Mouse (Mus musculus) ES-E14 (cell line): ENCODE data around the gene Anxa3. TPM values are rescaled to one million over a fixed set of nuclear protein-coding genes. Genes with fewer than 3 reads are reported as not detected.

Experiments used
- DNase-seq: peaks from one replicate; pipeline ENCODE4 v3.0.0-alpha.2; 2013; ENCODE audit warnings: low read depth, low spot score
- H3K27ac ChIP-seq: 2 replicates; pipeline ENCODE4 v1.5.1; 2012; ENCODE audit warnings: low read depth, mild to moderate bottlenecking, low read length, moderate library complexity, mixed read lengths; ENCODE audit not compliant: poor library complexity, insufficient read depth, severe bottlenecking
- H3K36me3 ChIP-seq: 2 replicates; pipeline ENCODE4 v1.6.1; 2012; ENCODE audit warnings: mild to moderate bottlenecking, low read length, moderate library complexity, mixed read lengths; ENCODE audit not compliant: control insufficient read depth, poor library complexity, insufficient read depth, severe bottlenecking
- H3K4me1 ChIP-seq, 2 experiments: fragments of 150-350 bp in 1 of 2; sonication (generic) in 1 of 2; 2 replicates each; pipeline ENCODE4 v1.6.1; 2012; ENCODE audit warnings: low read length in 2 of 2, mild to moderate bottlenecking in 1 of 2, mixed read lengths in 1 of 2; ENCODE audit not compliant: control insufficient read depth in 2 of 2, insufficient read depth in 2 of 2, poor library complexity in 1 of 2
- H3K4me3 ChIP-seq, 2 experiments: fragments of 150-350 bp in 1 of 2; sonication (generic) in 1 of 2; 2 replicates each; pipeline ENCODE4 v1.5.1; 2012; ENCODE audit warnings: low read length in 2 of 2, low read depth in 1 of 2, mild to moderate bottlenecking in 1 of 2, mixed read lengths in 1 of 2; ENCODE audit not compliant: insufficient read depth in 1 of 2, poor library complexity in 1 of 2, severe bottlenecking in 1 of 2
- H3K9ac ChIP-seq: 2 replicates; pipeline ENCODE4 v1.6.1; 2012; ENCODE audit warnings: low read depth, mild to moderate bottlenecking, low read length, mixed read lengths; ENCODE audit not compliant: poor library complexity, insufficient read depth, severe bottlenecking
- H3K9me3 ChIP-seq: fragments of 150-350 bp; sonication (generic); 2 replicates; pipeline ENCODE4 v1.6.1; 2012; ENCODE audit warnings: low read depth, mild to moderate bottlenecking, low read length; ENCODE audit not compliant: control insufficient read depth, insufficient read depth
- CHD2 ChIP-seq: IDR thresholded peaks from 2 replicates; pipeline ENCODE4 v1.6.1; 2014; ENCODE audit warnings: mild to moderate bottlenecking, low read depth, low read length, inconsistent platforms
- HCFC1 ChIP-seq: IDR thresholded peaks from 2 replicates; pipeline ENCODE4 v1.6.1; 2012; ENCODE audit warnings: low read length, inconsistent platforms, borderline replicate concordance; ENCODE audit not compliant: insufficient read depth
- MAFK ChIP-seq: IDR thresholded peaks from 2 replicates; pipeline ENCODE4 v1.6.1; 2014; ENCODE audit warnings: mild to moderate bottlenecking, low read depth, low read length, inconsistent platforms; ENCODE audit not compliant: insufficient read depth
- ZC3H11A ChIP-seq: IDR thresholded peaks from 2 replicates; pipeline ENCODE4 v1.6.1; 2012; ENCODE audit warnings: low read depth, mild to moderate bottlenecking, inconsistent platforms, low read length, borderline replicate concordance
- ZNF384 ChIP-seq: IDR thresholded peaks from 2 replicates; pipeline ENCODE4 v1.6.1; 2012; ENCODE audit warnings: low read depth, low read length, inconsistent platforms
- in situ Hi-C, 2 experiments: fragments of 600-800 bp; cut with MboI; formaldehyde crosslinking; loops; one replicate each; pipeline ENCODE4 v1.15.1; 2025; ENCODE audit warnings: low sequenced_read_pairs in 2 of 2, inconsistent platforms in 1 of 2; ENCODE audit not compliant: unreplicated experiment in 2 of 2
- total RNA-seq: library from RNA; depleted of rRNA; stranded (reverse); fragments of 300-350 nt; gene quantifications from 2 replicates; pipeline ENCODE4 v1.2.3, GENCODE M21; 2012; rRNA removed

Anxa3 gene
- 43.3 and 68.3 TPM in 2 replicates for total RNA-seq

DNA sequence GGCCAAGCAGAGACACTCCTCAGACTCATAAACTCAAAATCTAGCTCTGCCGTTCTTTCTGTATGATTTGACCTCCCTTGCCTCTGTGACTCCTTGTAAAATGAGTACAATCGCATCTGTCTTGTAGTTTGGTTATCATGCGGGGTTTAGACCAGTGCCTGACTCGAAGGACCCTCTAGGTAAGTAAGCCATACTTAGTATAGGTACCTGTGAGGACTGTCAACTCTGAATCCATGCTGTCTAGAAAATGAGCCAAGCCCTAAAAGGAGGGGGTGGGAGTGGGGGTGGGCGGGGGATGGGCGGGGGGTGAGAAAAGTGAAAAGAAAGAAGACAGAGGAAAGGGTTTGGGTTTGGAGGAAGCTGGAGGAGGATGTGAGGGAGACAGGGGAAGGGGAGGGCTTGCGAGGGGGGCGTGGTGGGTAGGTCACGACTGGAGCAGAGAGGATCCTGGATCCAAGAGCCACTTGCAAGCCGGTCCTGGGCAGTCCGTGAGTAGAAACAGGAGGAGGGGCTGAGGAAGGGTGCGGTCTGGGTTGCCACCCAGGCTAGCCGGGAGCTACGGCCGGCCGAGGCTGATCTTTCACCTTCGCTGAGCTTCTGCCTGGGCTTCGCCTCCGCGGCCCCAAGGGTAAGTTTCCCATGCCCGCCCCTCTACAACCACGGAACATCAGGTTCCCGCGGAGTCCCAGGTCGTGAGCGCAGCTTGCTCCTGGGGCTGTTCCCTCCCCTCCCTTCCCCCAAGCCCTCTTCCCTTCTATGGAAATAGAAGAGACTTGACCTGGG lies at the start of gene Anxa3:
Anxa3 (plus strand) TSS at position 404 of the 783 bp plus-strand sequence.
- no peaks in the 10 kb centered on the region for H3K9me3 ChIP-seq
- TF ChIP-seq HCFC1 (no peak), MAFK (no peak), ZC3H11A (no peak), CHD2 (no peak), ZNF384 (no peak)
- in situ Hi-C loops, result no loop called here
- H3K27ac ChIP-seq, result no peak within 1 kb of the TSS
- H3K4me3 ChIP-seq, result peak within 1 kb of the TSS; percentile 59 to 64
- no peaks in the 10 kb centered on the region for H3K36me3 ChIP-seq
- DNase-seq, result peak; percentile 66
- H3K4me1 ChIP-seq, result no peaks in the 10 kb centered on the region; a peak in 1 of 4 replicates
- H3K9ac ChIP-seq, result peak within 1 kb of the TSS; percentile 47

- Histone ChIP-seq H3K4me3 (no peak overlapping the region), H3K9me3 (no peaks in the 10 kb centered on the region), H3K4me1 (no peaks in the 10 kb centered on the region), H3K9ac (no peak overlapping the region), H3K36me3 (no peaks in the 10 kb centered on the region), H3K27ac (no peak overlapping the region)
- TF ChIP-seq MAFK (no peak), ZC3H11A (no peak), HCFC1 (no peak), CHD2 (no peak), ZNF384 (no peak)
- DNase-seq, result no peak
- in situ Hi-C loops, result loop anchor here in 1 of 2 experiments (25.0 kb wide), 1 partner anchor 110 kb away; no protein-coding TSS in a partner anchor
These were observed 45.7 kb upstream of the Anxa3 start for GRCm38 (mm10) chr5:96747195-96747984.

GRCm38 (mm10) chr5:96757615-96758014 lies 35.5 kb upstream of the Anxa3 start:
- in situ Hi-C loops, result no loop called here
- Histone ChIP-seq H3K4me3 (no peak overlapping the region), H3K27ac (no peak overlapping the region), H3K36me3 (no peaks in the 10 kb centered on the region), H3K4me1 (no peaks in the 10 kb centered on the region), H3K9me3 (no peaks in the 10 kb centered on the region), H3K9ac (no peak overlapping the region)
- DNase-seq, result no peak
- no peak for TF ChIP-seq ZC3H11A
- no peak for TF ChIP-seq ZNF384
- TF ChIP-seq CHD2, result no peak
- no peak for TF ChIP-seq HCFC1
- TF ChIP-seq MAFK, result no peak

GRCm38 (mm10) chr5:96762021-96762420 lies 31.1 kb upstream of the Anxa3 start:
- no peaks in the 10 kb centered on the region for H3K9me3 ChIP-seq
- peaks cover 0 to 3% of the 10 kb centered on the region in 2 experiments; a peak in 1 of 4 replicates for H3K4me1 ChIP-seq
- TF ChIP-seq HCFC1, result no peak
- no peak for TF ChIP-seq CHD2
- in situ Hi-C loops, result loop anchor here in 1 of 2 experiments (10.0 kb wide), 1 partner anchor 497 kb away; no protein-coding TSS in a partner anchor
- no peak for DNase-seq
- H3K4me3 ChIP-seq, result no peak overlapping the region
- H3K36me3 ChIP-seq, result no peaks in the 10 kb centered on the region
- no peak overlapping the region for H3K27ac ChIP-seq
- H3K9ac ChIP-seq, result no peak overlapping the region
